Mouse (Mus musculus) frontal cortex, postnatal 25 days (tissue): Measurements from ENCODE around the gene Hook2.

Source experiments
- DNase-seq, 2 experiments: peaks; one replicate each; pipeline ENCODE4 v3.0.0; 2022; ENCODE audit warnings: low spot score in 2 of 2

Hook2 gene

DNA sequence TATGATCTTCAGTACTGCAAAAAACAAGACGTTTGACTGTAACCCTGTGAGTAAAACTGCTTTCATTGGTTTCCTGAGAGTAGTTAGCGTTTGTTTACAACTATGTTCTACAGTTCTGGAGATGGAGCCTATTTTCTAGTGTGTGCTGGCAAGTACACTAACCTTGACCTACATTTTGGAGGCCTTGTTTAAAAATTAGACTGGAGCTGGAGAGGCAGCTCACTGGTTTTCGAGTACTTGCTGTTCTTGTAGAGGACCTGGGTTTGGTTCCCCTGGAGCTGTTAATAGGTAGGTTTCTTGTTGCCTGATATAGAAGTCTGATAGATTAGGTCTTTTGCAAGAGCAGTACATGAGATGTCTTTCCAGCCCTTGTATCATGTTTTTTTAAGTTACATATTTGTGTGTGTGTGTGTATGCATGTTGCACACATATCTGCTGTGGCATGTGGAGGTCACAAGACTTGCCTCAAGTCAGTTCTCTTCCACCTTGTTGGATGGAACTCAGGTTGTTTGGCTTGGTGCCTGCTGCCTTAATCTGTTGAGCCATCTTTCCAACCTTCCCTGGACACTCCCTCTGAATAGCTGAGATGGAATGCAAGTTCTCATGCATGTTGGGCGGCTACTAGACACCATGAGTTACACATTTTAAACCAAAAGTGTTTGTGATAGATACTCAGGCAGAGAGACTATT, 42.4 kb downstream of the Hook2 start:
- no peak for DNase-seq

DNA sequence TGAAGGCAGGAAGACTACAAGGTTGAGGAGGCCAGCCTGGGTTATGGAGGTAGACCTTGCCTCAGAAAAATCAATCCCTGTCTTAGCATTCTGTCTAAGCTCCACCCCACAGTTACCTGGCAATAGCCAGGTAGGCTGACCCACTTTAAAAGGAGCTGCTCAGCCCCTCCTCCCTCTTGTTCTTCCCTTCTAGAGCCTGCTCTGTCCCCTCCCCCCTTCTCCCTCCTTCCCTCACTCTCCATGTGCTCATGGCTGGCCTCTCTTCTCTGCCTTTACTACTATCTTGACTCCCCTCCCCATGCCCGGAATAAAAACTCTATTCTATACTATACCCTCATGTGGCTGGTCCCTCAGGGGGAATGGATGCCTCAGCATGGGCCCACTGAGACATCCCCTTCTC, 43.5 kb downstream of the Hook2 start:
- no peak for DNase-seq

DNA sequence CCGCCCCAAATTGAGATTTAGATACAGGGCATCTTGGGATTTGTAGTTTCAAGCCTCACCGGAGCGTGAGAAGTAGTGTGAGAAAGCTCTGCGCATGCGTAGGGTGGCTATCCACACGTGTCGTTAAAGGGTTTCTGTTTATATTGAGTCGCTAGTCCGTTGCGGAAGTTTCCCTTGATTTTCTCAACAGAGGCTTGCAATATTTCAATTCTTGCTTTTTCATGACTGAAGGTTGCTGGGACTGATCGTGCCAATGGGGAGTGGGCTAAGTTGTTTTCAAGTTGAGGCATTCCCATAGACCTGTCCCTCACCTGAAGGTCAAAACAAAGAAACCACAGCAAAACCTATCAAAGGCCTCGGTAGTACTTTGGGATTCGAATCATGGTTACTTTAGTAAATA, 44.4 kb downstream of the Hook2 start:
- peak in 1 of 2 experiments; percentile 27 for DNase-seq

DNA sequence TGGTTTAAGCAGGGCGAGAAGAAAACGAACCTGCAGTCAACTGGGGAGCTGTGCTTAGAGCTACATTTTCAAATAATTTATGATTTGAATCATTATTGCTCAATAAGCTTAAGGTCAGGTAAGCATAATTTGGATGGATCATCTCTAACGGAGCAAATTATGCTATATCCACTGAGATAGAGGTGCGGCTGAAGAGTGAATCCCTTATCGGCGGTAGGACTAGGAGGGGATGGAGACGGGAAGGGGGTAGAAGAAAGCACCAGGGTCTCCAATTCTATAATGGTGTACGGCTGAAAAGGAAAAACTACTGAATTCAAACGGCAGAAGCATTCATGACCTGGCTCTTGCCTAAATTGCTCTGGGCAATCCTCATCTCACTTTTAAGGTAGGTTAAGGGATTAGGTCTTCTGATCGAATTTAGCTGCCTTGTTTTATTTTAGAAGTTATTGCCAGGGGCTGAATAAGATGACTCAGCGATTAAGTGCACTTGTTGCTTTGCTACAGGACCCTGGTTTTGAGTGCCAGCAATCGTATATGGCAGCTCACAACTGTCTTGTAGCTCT, 44.8 kb downstream of the Hook2 start:
- DNase-seq: no peak

DNA sequence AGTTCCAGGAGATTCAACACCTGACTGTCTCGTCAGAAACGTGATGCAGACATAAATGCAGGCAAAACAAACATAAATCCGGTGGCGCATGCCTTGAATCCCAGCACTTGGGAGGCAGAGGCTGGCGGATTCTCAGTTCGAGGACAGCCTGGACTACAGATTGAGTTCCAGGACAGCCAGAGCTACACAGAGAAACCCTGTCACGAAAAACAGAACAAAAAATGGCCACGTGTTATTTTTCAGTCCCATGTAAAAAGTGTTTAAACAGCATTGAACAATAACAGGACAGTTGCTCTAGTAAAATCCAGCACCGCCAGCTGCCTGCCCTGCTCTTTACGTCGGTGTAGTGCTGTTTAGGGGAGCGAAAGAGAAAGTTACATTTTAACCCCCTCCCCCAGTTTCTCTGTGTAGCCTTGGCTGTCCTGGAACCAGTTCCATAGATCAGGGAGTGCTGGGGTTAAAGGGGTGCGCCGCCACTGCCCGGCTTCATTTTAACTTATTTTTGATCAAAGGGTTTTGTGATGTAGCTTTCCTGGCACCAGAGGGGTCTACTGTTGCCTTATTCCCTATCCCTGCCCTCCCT, 45.4 kb downstream of the Hook2 start:
- no peak for DNase-seq

DNA sequence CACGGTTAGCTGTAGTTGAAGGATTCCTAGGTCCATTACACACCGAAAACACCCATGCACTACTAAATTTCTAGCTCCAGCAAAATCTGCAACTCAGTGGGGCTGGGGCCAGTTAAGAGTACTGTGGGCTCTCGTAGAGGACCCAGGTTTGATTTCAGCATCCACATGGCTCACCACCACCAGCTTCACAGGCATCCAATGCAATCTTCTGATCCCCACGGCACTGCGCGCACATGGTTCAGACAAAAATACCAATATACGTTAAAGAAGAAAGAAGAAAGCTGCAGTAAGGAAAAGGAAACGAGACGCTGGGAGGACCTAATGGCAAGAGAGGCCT, 45.9 kb downstream of the Hook2 start:
- no peak for DNase-seq

DNA sequence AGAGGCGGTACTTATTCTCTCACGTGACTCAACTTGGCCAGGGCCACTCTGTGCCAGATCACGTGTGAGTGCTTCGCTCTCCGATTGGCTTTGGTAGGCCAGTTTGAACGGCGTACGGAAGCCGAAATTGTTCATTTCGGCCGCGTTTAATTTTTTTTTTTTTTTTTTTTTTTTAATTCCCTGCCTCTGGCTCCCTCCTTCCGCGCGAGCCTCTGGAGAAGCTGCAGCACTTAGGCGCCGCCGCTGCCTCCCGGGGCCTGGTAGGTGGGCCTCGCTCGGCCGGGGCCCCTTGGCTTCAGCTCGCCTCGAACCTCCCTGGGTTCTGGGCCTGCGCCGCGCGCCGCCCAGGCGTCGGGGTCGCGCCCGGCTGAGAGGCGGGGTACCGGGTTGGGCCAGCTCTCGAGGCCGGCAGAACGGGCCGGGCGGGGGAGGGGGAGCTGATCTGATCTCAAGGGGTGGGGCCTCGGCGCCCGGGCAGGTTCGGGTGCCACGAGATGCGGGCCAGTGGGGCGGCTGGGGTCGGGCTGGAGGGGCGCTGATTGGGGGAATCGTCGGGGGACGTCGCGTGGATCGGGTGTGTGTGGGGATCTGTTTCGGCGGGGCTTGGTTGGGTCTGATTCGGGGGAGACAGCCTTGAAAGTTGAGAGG, 46.4 kb downstream of the Hook2 start, which contains the start of gene Tnpo2:
TSS of gene Tnpo2 (plus strand) at position 198 of the 648 bp plus-strand sequence.
- DNase-seq: peak; percentile 76 to 86

DNA sequence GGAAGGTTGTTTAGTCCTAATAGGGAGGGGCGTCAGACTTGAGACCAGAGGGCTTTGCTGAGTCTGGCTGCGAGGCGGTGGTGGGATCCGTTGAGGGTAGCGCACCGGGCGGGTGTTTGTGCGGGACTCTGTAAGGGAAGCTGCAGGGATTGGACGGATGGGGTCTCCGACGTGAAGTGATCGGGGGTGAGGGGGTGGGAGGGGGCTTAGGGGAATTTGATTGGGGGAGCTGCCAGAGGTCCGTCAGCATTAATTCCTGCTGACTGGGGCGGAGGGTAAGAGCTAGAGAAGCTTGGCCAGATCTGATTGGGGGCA, 46.9 kb downstream of the Hook2 start:
- no peak for DNase-seq

DNA sequence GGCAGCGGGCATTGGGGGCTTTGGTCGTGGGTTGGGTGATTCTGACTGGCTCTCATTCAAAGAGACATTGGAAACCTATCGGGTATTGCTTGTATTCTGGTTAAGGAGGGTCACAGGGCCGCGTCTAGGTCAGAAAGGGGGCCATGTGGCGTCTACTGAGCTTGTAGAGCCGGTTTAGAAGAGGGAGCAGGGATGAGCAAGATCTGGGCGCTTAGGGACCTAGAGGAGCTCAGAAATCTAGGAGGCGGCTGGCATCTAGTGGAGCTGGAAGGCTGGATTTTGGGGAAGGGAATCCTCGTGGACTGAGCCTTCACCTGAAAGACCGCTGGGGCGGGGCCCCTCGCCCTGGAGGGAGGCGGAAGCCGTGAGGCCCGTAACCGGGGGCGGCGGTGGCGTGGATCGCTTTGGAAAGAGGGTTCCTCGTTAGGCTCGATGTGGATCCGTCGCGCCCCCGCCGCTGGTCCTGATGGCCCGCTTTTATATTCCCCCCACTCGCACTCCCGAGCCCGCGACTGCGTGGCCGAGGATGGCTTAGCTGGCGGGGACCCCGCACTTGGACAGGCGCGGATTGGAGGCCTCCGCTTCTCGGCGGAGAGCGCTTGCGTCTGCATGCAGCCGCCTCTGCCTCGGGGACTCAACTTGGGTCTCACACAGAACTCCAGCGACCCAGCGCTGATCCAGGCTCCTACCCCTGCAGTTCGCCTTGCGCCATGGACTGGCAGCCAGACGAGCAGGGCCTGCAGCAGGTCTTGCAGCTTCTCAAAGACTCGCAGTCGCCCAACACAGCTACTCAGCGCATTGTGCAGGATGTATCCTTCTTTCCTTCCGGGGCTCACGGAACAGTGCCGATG, 47.5 kb downstream of the Hook2 start:
- DNase-seq: peak; percentile 31 to 45

DNA sequence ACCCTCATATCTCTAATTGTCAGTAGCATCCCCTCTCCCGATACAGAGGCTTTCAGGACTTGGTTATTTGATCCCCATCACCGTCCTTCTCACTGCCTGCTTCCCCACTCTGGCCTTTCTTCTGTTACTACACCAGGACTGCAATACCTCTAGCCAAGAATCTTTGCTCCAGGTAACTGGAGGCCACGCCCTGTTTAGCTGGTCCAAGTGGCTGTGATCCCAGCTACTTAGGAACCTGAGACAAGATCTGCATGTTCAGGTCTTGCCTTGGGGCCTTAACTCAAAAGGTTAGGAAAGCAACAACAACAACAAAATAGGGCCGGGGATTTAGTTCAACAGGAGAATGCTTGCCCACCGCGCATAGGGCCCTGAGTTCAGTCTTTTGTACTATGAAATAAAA, 53.2 kb downstream of the Hook2 start:
- no peak for DNase-seq
